Mouse (Mus musculus): ENCODE results near the gene Rap2b. TPM values are rescaled to one million over a fixed set of nuclear protein-coding genes. Genes with fewer than 3 reads are reported as not detected.

Rap2b gene
- 9.0 and 9.9 TPM in 2 replicates for polyA plus RNA-seq (2014; fragmentation: Nextera tagmentation; extraction: Ambion mirVana)

GRCm38 (mm10) chr3:61361338-61361737 lies at the start of gene Rap2b:
Rap2b (plus strand) TSS chr3:61361638.
- no peaks in the 10 kb centered on the region for H3K4me1 ChIP-seq (ENCODE audit: insufficient read depth)
- H3K36me3 ChIP-seq (ENCODE audit: insufficient read depth), result no peaks in the 10 kb centered on the region
- DNase-seq (no peak), ATAC-seq (ENCODE audit: insufficient read depth) (no peak)
- no peak within 1 kb of the TSS for H3K4me3 ChIP-seq (ENCODE audit: low read depth, low read length)
- no peaks in the 10 kb centered on the region for H3K27me3 ChIP-seq (ENCODE audit: insufficient read depth, low read length)
- no peak within 1 kb of the TSS for H3K27ac ChIP-seq (ENCODE audit: low read depth)
- H3K9me3 ChIP-seq (ENCODE audit: low read depth, low read length), result no peaks in the 10 kb centered on the region
- H3K4me2 ChIP-seq, result peak within 1 kb of the TSS; percentile 89; the same call in 1 of the 2 replicates
- no peak for TF ChIP-seq CTCF (IDR thresholded peaks at IDR 0.05; ENCODE audit: low read depth)
- no peak within 1 kb of the TSS for H3K9ac ChIP-seq
- WGBS, result 69% methylated on average over 1 of the region's 1 CpGs

- no peak overlapping the region for H3K4me3 ChIP-seq (ENCODE audit: low read depth, low read length)
- H3K9ac ChIP-seq, result no peak overlapping the region
- no peaks in the 10 kb centered on the region for H3K36me3 ChIP-seq (ENCODE audit: insufficient read depth)
- no peak for TF ChIP-seq CTCF (IDR thresholded peaks at IDR 0.05; ENCODE audit: low read depth)
- H3K9me3 ChIP-seq (ENCODE audit: low read depth, low read length), result no peaks in the 10 kb centered on the region
- WGBS, result 66% methylated on average over 2 of the region's 2 CpGs
- H3K27ac ChIP-seq (ENCODE audit: low read depth), result no peak overlapping the region
- ATAC-seq (ENCODE audit: insufficient read depth) (no peak), DNase-seq (no peak)
- no peak overlapping the region for H3K4me2 ChIP-seq
- H3K27me3 ChIP-seq (ENCODE audit: insufficient read depth, low read length), result no peaks in the 10 kb centered on the region
- H3K4me1 ChIP-seq (ENCODE audit: insufficient read depth), result no peaks in the 10 kb centered on the region
These were observed 46.4 kb upstream of the Rap2b start for GRCm38 (mm10) chr3:61315002-61315401.

DNA sequence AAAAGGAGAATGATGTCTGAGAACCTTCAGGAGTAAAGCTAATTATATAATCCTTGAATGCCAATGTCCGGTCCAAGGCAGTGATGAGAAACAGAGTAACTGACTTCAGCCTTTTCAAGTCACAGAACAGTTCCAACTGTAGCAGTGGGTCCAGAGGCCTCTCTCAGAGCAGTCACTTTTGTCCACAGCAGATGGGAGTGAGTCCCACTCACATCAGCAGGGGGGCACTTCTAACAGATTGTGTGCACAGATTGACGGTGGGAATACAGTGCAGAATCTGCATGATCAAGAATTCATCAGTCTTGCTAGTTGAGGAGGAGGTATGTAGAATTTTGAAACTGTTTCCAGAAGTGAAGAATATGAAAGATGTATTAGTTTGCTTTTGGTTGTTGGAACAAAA lies 41.4 kb upstream of the Rap2b start:
- DNase-seq (no peak), ATAC-seq (ENCODE audit: insufficient read depth) (no peak)
- Histone ChIP-seq H3K27me3 (ENCODE audit: insufficient read depth, low read length) (no peaks in the 10 kb centered on the region), H3K4me2 (no peak overlapping the region), H3K27ac (ENCODE audit: low read depth) (no peak overlapping the region), H3K4me1 (ENCODE audit: insufficient read depth) (no peaks in the 10 kb centered on the region), H3K9me3 (ENCODE audit: low read depth, low read length) (no peaks in the 10 kb centered on the region), H3K36me3 (ENCODE audit: insufficient read depth) (no peaks in the 10 kb centered on the region), H3K9ac (no peak overlapping the region), H3K4me3 (ENCODE audit: low read depth, low read length) (no peak overlapping the region)
- TF ChIP-seq CTCF (IDR thresholded peaks at IDR 0.05; ENCODE audit: low read depth), result no peak
- 84% methylated on average over 2 of the region's 2 CpGs for WGBS

- TF ChIP-seq CTCF (IDR thresholded peaks at IDR 0.05; ENCODE audit: low read depth), result no peak
- Histone ChIP-seq H3K4me3 (ENCODE audit: low read depth, low read length) (no peak overlapping the region), H3K9me3 (ENCODE audit: low read depth, low read length) (no peaks in the 10 kb centered on the region), H3K9ac (no peak overlapping the region), H3K36me3 (ENCODE audit: insufficient read depth) (no peaks in the 10 kb centered on the region), H3K4me2 (no peak overlapping the region), H3K4me1 (ENCODE audit: insufficient read depth) (no peaks in the 10 kb centered on the region), H3K27ac (ENCODE audit: low read depth) (no peak overlapping the region), H3K27me3 (ENCODE audit: insufficient read depth, low read length) (no peaks in the 10 kb centered on the region)
- WGBS, result 64% methylated on average over 6 of the region's 6 CpGs
- DNase-seq (no peak), ATAC-seq (ENCODE audit: insufficient read depth) (no peak)
These were observed 39.8 kb upstream of the Rap2b start for GRCm38 (mm10) chr3:61321632-61322031.

GRCm38 (mm10) chr3:61336205-61336604 lies 25.2 kb upstream of the Rap2b start:
- no peak for ATAC-seq (ENCODE audit: insufficient read depth)
- no peak for TF ChIP-seq CTCF (IDR thresholded peaks at IDR 0.05; ENCODE audit: low read depth)

DNA sequence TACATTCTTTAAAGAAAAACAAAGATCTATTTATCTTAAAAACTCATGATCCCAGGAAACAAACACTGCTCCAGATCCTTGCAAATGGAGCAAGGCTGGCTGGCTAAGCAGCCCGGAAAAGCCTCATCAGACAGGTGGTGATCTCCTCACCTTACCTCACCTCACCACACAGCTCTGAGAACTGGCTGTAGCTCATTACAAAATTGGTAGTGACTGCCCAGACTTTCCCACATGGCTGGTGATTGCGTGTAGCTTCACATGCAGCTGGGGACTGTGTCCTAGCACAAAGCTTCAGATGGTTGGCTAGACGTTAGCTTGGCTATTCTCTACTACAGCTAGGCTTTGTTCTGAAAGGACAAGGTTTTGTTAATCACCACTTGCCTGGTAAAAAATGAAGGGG lies 24.2 kb upstream of the Rap2b start:
- Histone ChIP-seq H3K9me3 (ENCODE audit: low read depth, low read length) (no peaks in the 10 kb centered on the region), H3K27ac (ENCODE audit: low read depth) (no peak overlapping the region), H3K9ac (no peak overlapping the region), H3K27me3 (ENCODE audit: insufficient read depth, low read length) (no peaks in the 10 kb centered on the region), H3K4me3 (ENCODE audit: low read depth, low read length) (no peak overlapping the region), H3K4me2 (no peak overlapping the region), H3K36me3 (ENCODE audit: insufficient read depth) (no peaks in the 10 kb centered on the region), H3K4me1 (ENCODE audit: insufficient read depth) (no peaks in the 10 kb centered on the region)
- 76% methylated on average over 3 of the region's 3 CpGs for WGBS
- ATAC-seq (ENCODE audit: insufficient read depth) (no peak), DNase-seq (no peak)
- TF ChIP-seq CTCF (IDR thresholded peaks at IDR 0.05; ENCODE audit: low read depth), result no peak

More at GRCm38 (mm10) chr3:61336205-61336604, 25.2 kb upstream of the Rap2b start:
- Histone ChIP-seq H3K4me3 (ENCODE audit: low read depth, low read length) (no peak overlapping the region), H3K9me3 (ENCODE audit: low read depth, low read length) (no peaks in the 10 kb centered on the region), H3K4me2 (no peak overlapping the region), H3K27ac (ENCODE audit: low read depth) (no peak overlapping the region), H3K9ac (no peak overlapping the region), H3K27me3 (ENCODE audit: insufficient read depth, low read length) (no peaks in the 10 kb centered on the region), H3K4me1 (ENCODE audit: insufficient read depth) (no peaks in the 10 kb centered on the region), H3K36me3 (ENCODE audit: insufficient read depth) (no peaks in the 10 kb centered on the region)
- WGBS, result 40% methylated on average over 2 of the region's 2 CpGs
- DNase-seq, result no peak

DNA sequence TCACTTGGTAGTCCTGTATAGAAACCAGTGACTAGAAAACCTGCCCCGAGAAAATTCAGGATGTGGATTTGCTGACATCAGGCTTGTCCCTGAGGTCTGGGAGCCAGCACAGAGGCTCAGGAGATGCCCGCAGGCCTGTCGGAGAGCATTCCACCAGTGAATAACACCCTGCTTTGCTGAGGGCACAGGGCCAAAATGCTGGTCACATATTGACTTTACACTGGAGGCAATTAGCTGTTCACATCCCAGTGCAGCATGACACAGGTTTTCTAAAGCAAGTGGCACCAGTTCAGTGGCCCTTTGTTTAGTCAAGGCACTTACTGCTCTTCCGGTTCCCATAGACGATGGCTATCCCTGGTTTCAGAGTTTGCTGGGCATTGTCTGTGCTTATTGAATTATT lies 21.1 kb upstream of the Rap2b start:
- DNase-seq, result peak; percentile 39
- no peak overlapping the region for H3K4me3 ChIP-seq (ENCODE audit: low read depth, low read length)
- no peaks in the 10 kb centered on the region for H3K4me1 ChIP-seq (ENCODE audit: insufficient read depth)
- no peaks in the 10 kb centered on the region for H3K36me3 ChIP-seq (ENCODE audit: insufficient read depth)
- WGBS, result 55% methylated on average over 5 of the region's 5 CpGs
- H3K27me3 ChIP-seq (ENCODE audit: insufficient read depth, low read length), result no peaks in the 10 kb centered on the region
- H3K4me2 ChIP-seq, result no peak overlapping the region
- H3K27ac ChIP-seq (ENCODE audit: low read depth), result no peak overlapping the region
- no peak for TF ChIP-seq CTCF (IDR thresholded peaks at IDR 0.05; ENCODE audit: low read depth)
- peak; percentile 63 for ATAC-seq (ENCODE audit: insufficient read depth)
- no peak overlapping the region for H3K9ac ChIP-seq
- H3K9me3 ChIP-seq (ENCODE audit: low read depth, low read length), result no peaks in the 10 kb centered on the region

GRCm38 (mm10) chr3:61344031-61344430 lies 17.4 kb upstream of the Rap2b start:
- ATAC-seq (ENCODE audit: insufficient read depth), result peak; percentile 41; the same call in 1 of the 2 replicates
- DNase-seq, result no peak
- TF ChIP-seq CTCF (IDR thresholded peaks at IDR 0.05; ENCODE audit: low read depth), result no peak

More at GRCm38 (mm10) chr3:61344031-61344430, 17.4 kb upstream of the Rap2b start:
- Histone ChIP-seq H3K9me3 (ENCODE audit: low read depth, low read length) (no peaks in the 10 kb centered on the region), H3K36me3 (ENCODE audit: insufficient read depth) (no peaks in the 10 kb centered on the region), H3K4me2 (no peak overlapping the region), H3K27ac (ENCODE audit: low read depth) (no peak overlapping the region), H3K9ac (no peak overlapping the region), H3K4me3 (ENCODE audit: low read depth, low read length) (no peak overlapping the region), H3K4me1 (ENCODE audit: insufficient read depth) (no peaks in the 10 kb centered on the region), H3K27me3 (ENCODE audit: insufficient read depth, low read length) (no peaks in the 10 kb centered on the region)
- WGBS, result 52% methylated on average over 7 of the region's 7 CpGs

All from lung, embryonic 14.5 days (tissue).